Mouse (Mus musculus) heart, adult 2 months (tissue): ENCODE measurements around the gene Rpl36al.

Source experiments
- CTCF ChIP-seq: fragments of 200-600 bp; IDR thresholded peaks from 2 replicates; pipeline ENCODE4 v1.8.1; 2022; ENCODE audit warnings: antibody characterized with exemption, mild to moderate bottlenecking, moderate library complexity
- EP300 ChIP-seq: fragments of 200-500 bp; IDR thresholded peaks from 2 replicates; pipeline ENCODE4 v1.6.1; 2011; ENCODE audit warnings: low read depth, low read length, control low read depth; ENCODE audit not compliant: insufficient read depth
- POLR2A ChIP-seq: fragments of 200-500 bp; IDR thresholded peaks from 2 replicates; pipeline ENCODE4 v1.6.1; 2011; ENCODE audit warnings: mild to moderate bottlenecking, low read depth, low read length, control low read depth; ENCODE audit not compliant: insufficient read depth

DNA sequence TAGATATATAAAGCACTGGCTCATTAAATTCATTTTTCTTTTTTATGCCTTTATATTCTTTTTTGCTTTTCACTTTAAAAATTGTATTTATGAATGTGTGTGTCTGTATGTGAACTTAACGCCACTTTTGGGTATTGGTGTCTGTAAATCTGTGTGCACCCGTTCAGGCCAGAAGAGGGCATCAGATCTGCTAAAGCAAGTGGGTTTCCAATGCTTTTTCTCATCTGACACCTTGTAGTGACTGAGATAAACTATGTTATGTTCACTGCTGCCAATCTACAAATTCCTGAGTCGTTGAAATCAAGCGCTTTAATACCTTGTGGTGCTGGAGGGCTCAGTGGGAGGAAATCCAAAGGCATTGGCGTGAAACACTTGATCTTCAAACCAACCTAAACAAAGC, 27.2 kb upstream of the Rpl36al start:
- TF ChIP-seq EP300 (no peak), CTCF (peak; percentile 64), POLR2A (no peak)
